Mouse (Mus musculus) MEL-GATA-1-ER (cell line): ENCODE measurements around the gene Katnal1.

Experiments
- DNase-seq: peaks from one replicate; pipeline ENCODE4 v3.0.0-alpha.2; 2012; ENCODE audit warnings: low read depth; ENCODE audit errors: extremely low read depth

Katnal1 gene

GRCm38 (mm10) chr5:148885821-148886609 is 43.1 kb downstream of the Katnal1 start:
- DNase-seq, result no peak

GRCm38 (mm10) chr5:148883671-148884070 is 45.4 kb downstream of the Katnal1 start:
- DNase-seq, result no peak

GRCm38 (mm10) chr5:148879218-148879617 is 49.9 kb downstream of the Katnal1 start:
- DNase-seq, result peak; percentile 23

GRCm38 (mm10) chr5:148873116-148873515 is 56.0 kb downstream of the Katnal1 start:
- no peak for DNase-seq

- DNase-seq, result no peak
These were observed 59.5 kb downstream of the Katnal1 start for GRCm38 (mm10) chr5:148869583-148869982.

GRCm38 (mm10) chr5:148867766-148868165 is 61.4 kb downstream of the Katnal1 start:
- no peak for DNase-seq

- DNase-seq, result no peak
These were observed 61.9 kb downstream of the Katnal1 start for GRCm38 (mm10) chr5:148867171-148867570.

GRCm38 (mm10) chr5:148866571-148866970 is 62.5 kb downstream of the Katnal1 start:
- DNase-seq, result no peak

- DNase-seq, result no peak
These were observed 65.7 kb downstream of the Katnal1 start for GRCm38 (mm10) chr5:148863409-148863808.

- no peak for DNase-seq
These were observed 66.3 kb downstream of the Katnal1 start for GRCm38 (mm10) chr5:148862853-148863252.

GRCm38 (mm10) chr5:148862136-148862535 is 67.0 kb downstream of the Katnal1 start:
- DNase-seq, result peak; percentile 35

GRCm38 (mm10) chr5:148857522-148857921 is 71.6 kb downstream of the Katnal1 start:
- no peak for DNase-seq

GRCm38 (mm10) chr5:148855047-148855446 is 74.1 kb downstream of the Katnal1 start:
- DNase-seq, result no peak

- no peak for DNase-seq
These were observed 75.0 kb downstream of the Katnal1 start for GRCm38 (mm10) chr5:148854166-148854565.

- no peak for DNase-seq
These were observed 79.6 kb downstream of the Katnal1 start for GRCm38 (mm10) chr5:148849516-148849915.

GRCm38 (mm10) chr5:148847032-148847431 is 82.1 kb downstream of the Katnal1 start:
- DNase-seq, result peak; percentile 16

GRCm38 (mm10) chr5:148837069-148837468 is 92.1 kb downstream of the Katnal1 start:
- peak; percentile 99 for DNase-seq

- DNase-seq, result peak; percentile 65
These were observed 97.4 kb downstream of the Katnal1 start for GRCm38 (mm10) chr5:148831596-148832257.

GRCm38 (mm10) chr5:148831141-148831547 is 98.0 kb downstream of the Katnal1 start:
- DNase-seq, result no peak

GRCm38 (mm10) chr5:148825732-148826131 is 103.4 kb downstream of the Katnal1 start:
- DNase-seq, result no peak

GRCm38 (mm10) chr5:148822772-148823171 is 106.3 kb downstream of the Katnal1 start:
- no peak for DNase-seq
